Mouse (Mus musculus) stomach, postnatal 0 days (tissue): ENCODE measurements around the gene Use1. TPM values are rescaled to one million over a fixed set of nuclear protein-coding genes. Genes with fewer than 3 reads are reported as not detected.

Experiments
- ATAC-seq: fragments of 200-750 bp; cut with Nextera tagmentation; 2 replicates; pipeline ENCODE4 v1.8.0; 2017; ENCODE audit not compliant: low FRiP score, low TSS enrichment
- DNase-seq: peaks from one replicate; pipeline ENCODE4 v3.0.0-alpha.2; 2016; ENCODE audit warnings: low spot score
- H3K27ac ChIP-seq: fragments of 300-500 bp; sonication (generic); replicated peaks from 2 replicates; pipeline ENCODE4 v1.5.1; 2014; ENCODE audit warnings: mild to moderate bottlenecking, control low read depth
- H3K27me3 ChIP-seq: fragments of 300-500 bp; sonication (generic); 2 replicates; pipeline ENCODE4 v1.6.1; 2014; ENCODE audit warnings: low read length; ENCODE audit not compliant: control insufficient read depth, insufficient read depth
- H3K36me3 ChIP-seq: fragments of 300-500 bp; sonication (generic); 2 replicates; pipeline ENCODE4 v1.6.1; 2014; ENCODE audit warnings: low read length, mixed read lengths; ENCODE audit not compliant: control insufficient read depth, insufficient read depth
- H3K4me1 ChIP-seq: fragments of 300-500 bp; sonication (generic); replicated peaks from 2 replicates; pipeline ENCODE4 v1.6.1; 2014; ENCODE audit warnings: antibody characterized with exemption; ENCODE audit not compliant: control insufficient read depth, insufficient read depth
- H3K4me2 ChIP-seq: fragments of 300-500 bp; sonication (generic); replicated peaks from 2 replicates; pipeline ENCODE4 v1.6.1; 2014; ENCODE audit warnings: low read depth, mild to moderate bottlenecking, control low read depth, moderate library complexity
- H3K4me3 ChIP-seq: fragments of 300-500 bp; sonication (generic); 2 replicates; pipeline ENCODE4 v1.5.1; 2014; ENCODE audit warnings: low read depth, low read length, control low read depth
- H3K9ac ChIP-seq: fragments of 300-500 bp; sonication (generic); 2 replicates; pipeline ENCODE4 v1.6.1; 2014; ENCODE audit warnings: mild to moderate bottlenecking, low read length, control low read depth, mixed read lengths
- H3K9me3 ChIP-seq: fragments of 300-500 bp; sonication (generic); 2 replicates; pipeline ENCODE4 v1.6.1; 2016; ENCODE audit warnings: low read length; ENCODE audit not compliant: control insufficient read depth
- CTCF ChIP-seq: IDR thresholded peaks from 2 replicates; pipeline ENCODE4 v1.5.1; 2016; ENCODE audit warnings: antibody characterized with exemption, low read depth, mild to moderate bottlenecking, moderate library complexity
- EP300 ChIP-seq: optimal IDR thresholded peaks from 2 replicates; pipeline ENCODE3; 2016; ENCODE audit warnings: antibody characterized with exemption
- WGBS: fragments of 180-500 bp; shearing (Covaris S2); extraction: QIAGEN DNeasy Blood & Tissue Kit; methylation state at CpG from one replicate; pipeline ENCODE4 v1.1.7; 2014; 5-methylcytosine and 5-hydroxymethylcytosine counted together
- polyA plus RNA-seq: library from polyadenylated mRNA; unstranded; fragments of >200 nt; fragmentation: Nextera tagmentation; extraction: Ambion mirVana; gene quantifications from 2 replicates; pipeline ENCODE4 v1.2.1, GENCODE M21; 2015

Use1 gene
- polyA plus RNA-seq, 1 experiment from 2014 or later = 97.1 TPM

GRCm38 (mm10) chr8:71368366-71368765 is 1.7 kb downstream of the Use1 start:
- Histone ChIP-seq H3K9me3 (no peaks in the 10 kb centered on the region), H3K4me2 (no peak overlapping the region), H3K36me3 (peaks cover 10% of the 10 kb centered on the region), H3K27me3 (no peaks in the 10 kb centered on the region), H3K4me1 (no peaks in the 10 kb centered on the region), H3K4me3 (no peak overlapping the region), H3K27ac (no peak overlapping the region), H3K9ac (no peak overlapping the region)
- TF ChIP-seq EP300 (no peak), CTCF (no peak)
- DNase-seq (no peak), ATAC-seq (no peak)

GRCm38 (mm10) chr8:71369040-71369718 is 2.5 kb downstream of the Use1 start:
- TF ChIP-seq EP300 (no peak), CTCF (no peak)
- Histone ChIP-seq H3K4me2 (no peak overlapping the region), H3K9me3 (no peaks in the 10 kb centered on the region), H3K36me3 (peaks cover 15% of the 10 kb centered on the region), H3K27ac (no peak overlapping the region), H3K4me3 (no peak overlapping the region), H3K9ac (no peak overlapping the region), H3K4me1 (no peaks in the 10 kb centered on the region), H3K27me3 (no peaks in the 10 kb centered on the region)
- no peak for DNase-seq
- ATAC-seq = no peak
- WGBS = 88% methylated on average over 10 of the region's 10 CpGs

GRCm38 (mm10) chr8:71370711-71371235 is 4.1 kb downstream of the Use1 start:
- WGBS = 8% methylated on average over 5 of the region's 5 CpGs
- H3K27me3 ChIP-seq = no peaks in the 10 kb centered on the region
- 0 out of 2 replicates have a peak overlapping the region, but pooled peaks have one; percentile 24 for H3K27ac ChIP-seq
- peak overlapping the region; percentile 47 for H3K4me2 ChIP-seq
- 0 out of 2 replicates have a peak, but pooled peaks cover 3% of the 10 kb centered on the region for H3K4me1 ChIP-seq
- H3K9ac ChIP-seq = no peak overlapping the region
- DNase-seq = no peak
- H3K36me3 ChIP-seq = peaks cover 15% of the 10 kb centered on the region
- H3K4me3 ChIP-seq = peak overlapping the region; percentile 67
- H3K9me3 ChIP-seq = no peaks in the 10 kb centered on the region
- no peak for ATAC-seq
- TF ChIP-seq CTCF = no peak

DNA sequence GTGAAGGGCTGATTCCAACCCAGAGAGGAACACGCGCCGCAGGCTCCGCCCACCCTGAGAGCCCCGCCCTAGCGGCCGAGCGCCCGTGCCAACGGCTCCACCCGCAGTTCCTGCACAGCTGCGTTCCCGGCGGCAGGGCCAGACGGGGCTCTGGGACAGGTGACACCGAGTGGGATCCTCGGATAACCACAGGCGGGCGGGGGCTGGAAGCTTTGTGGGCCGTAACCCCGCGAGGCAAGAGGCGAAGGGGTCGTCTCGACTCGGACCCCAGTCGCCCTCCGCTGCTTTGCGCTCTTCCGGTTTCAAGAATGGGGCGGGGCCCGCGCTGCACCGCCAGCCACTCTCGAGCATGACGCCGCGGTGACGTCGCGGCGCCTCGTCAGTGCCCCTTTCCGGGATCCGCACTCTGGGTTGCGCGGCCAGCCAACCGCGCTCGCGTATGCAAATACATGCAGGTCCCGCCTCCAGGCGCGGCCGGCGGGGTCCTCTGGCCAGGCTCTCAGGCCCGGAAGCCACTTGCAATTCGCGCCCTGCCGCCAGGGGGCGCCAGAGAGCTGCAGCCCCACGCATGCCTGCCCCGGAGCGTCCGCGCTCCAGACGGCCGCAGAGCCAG is 4.7 kb downstream of the Use1 start, which contains the start of gene Ocel1:
TSS of gene Ocel1 (plus strand) at position 63 of the 613 bp plus-strand sequence.
- ATAC-seq (peak; percentile 92), DNase-seq (peak; percentile 99)
- under 1% methylated on average over 57 of the region's 68 CpGs for WGBS
- Histone ChIP-seq H3K4me1 (peaks cover 8% of the 10 kb centered on the region), H3K4me3 (peak within 1 kb of the TSS; percentile 67), H3K9me3 (no peaks in the 10 kb centered on the region), H3K27ac (peak within 1 kb of the TSS; percentile 87), H3K27me3 (no peaks in the 10 kb centered on the region), H3K4me2 (peak within 1 kb of the TSS; percentile 47), H3K9ac (peak within 1 kb of the TSS; percentile 66), H3K36me3 (peaks cover 15% of the 10 kb centered on the region)
- TF ChIP-seq EP300 (peak; percentile 55), CTCF (peak; percentile 97)

DNA sequence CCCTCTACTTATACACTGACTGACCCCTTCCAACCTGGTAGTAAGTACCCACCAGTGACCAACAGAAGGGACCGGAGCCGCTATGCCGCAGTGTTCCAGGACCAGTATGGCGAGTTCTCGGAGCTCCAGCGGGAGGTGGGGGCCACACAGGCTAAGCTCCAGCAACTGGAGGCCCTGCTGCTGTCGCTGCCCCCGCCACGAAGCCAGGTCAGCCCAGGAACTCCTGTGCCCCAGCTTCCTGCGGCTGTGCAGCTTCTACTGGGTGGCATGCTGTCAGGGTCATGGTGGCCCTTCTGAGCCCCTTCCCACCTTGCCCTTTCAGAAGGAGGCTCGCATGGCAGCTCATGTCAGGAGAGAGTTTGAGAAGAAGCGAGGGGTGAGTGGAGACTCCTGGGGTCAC is 5.8 kb downstream of the Use1 start:
- ATAC-seq (no peak), DNase-seq (no peak)
- Histone ChIP-seq H3K9me3 (no peaks in the 10 kb centered on the region), H3K4me2 (no peak overlapping the region), H3K27me3 (no peaks in the 10 kb centered on the region), H3K36me3 (peaks cover 19% of the 10 kb centered on the region), H3K27ac (no peak overlapping the region), H3K9ac (no peak overlapping the region), H3K4me3 (no peak overlapping the region), H3K4me1 (peaks cover 13% of the 10 kb centered on the region)
- TF ChIP-seq EP300 (no peak), CTCF (no peak)
- WGBS = 83% methylated on average over 12 of the region's 12 CpGs

DNA sequence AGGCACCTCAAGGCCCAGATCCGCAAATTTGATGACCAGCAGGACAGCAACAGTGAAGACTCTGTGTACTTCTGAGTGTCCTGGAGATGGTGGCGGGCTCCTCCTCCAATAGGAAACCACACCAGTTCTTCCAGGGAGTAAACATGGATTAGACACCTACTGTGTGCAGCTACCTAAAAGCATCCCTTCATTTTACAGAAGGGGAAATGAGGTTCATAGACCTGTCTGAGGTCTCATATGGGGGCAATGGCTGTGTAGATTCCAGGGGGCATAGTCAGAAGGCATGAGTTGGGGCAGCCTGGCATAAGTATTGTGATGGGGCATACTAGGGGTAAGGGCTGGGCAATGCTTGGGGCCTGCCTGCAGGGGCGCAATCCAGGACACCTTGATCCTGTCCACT is 6.4 kb downstream of the Use1 start:
- DNase-seq = no peak
- H3K4me1 ChIP-seq = peaks cover 14% of the 10 kb centered on the region
- peak; percentile 17; the same call in 1 of the 2 replicates for TF ChIP-seq CTCF
- no peak for TF ChIP-seq EP300
- no peak overlapping the region for H3K9ac ChIP-seq
- H3K36me3 ChIP-seq = peaks cover 19% of the 10 kb centered on the region
- 84% methylated on average over 3 of the region's 3 CpGs for WGBS
- no peak overlapping the region for H3K4me2 ChIP-seq
- H3K4me3 ChIP-seq = no peak overlapping the region
- no peaks in the 10 kb centered on the region for H3K9me3 ChIP-seq
- no peaks in the 10 kb centered on the region for H3K27me3 ChIP-seq
- no peak overlapping the region for H3K27ac ChIP-seq
- ATAC-seq = no peak
